Mouse (Mus musculus): ENCODE data around the gene Herpud2.
"Not testable (repeated sequence)": the region's sequence is repeated elsewhere in the genome, so short reads cannot be mapped to it uniquely, and the experiment has no call there.

Herpud2 gene

DNA sequence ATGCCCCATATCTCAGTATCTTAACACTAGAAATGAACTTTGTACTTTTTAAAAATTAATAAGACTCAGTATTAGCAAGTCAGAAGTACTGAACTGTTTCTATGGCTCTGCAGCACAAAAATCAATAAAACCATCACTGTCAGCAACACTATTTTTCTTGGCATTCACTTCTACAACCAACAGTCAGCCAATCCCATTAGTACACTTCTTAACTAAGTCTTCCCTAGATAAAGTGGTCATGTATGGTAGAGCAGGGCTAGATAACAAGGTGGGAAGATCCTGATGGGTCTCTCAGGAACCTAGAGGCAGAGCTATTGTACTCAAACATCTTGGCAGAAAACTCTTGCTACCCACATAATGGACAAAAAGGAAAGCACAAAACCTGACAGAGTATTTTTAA is 7.7 kb downstream of the Herpud2 start:
- no peak for DNase-seq (ENCODE audit: low spot score)

DNA sequence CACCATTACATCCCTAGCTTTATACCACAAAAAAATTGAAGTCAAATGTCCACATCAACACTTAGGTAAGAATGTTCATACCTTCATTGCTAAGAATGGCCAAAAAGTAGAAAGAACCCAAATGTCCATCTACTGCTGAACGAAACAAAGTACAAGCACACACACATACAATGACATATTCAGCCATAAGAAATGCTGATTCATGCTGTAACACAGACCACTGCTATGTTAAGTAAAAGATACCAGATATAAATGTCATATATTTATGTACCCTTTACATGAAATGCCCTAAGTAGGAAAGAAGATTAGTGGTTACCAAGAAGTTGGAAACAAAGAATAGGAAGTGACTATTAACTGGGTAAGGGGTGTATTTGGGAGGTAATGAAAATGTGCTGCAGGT is 8.6 kb downstream of the Herpud2 start:
- DNase-seq (ENCODE audit: low spot score), result no peak

DNA sequence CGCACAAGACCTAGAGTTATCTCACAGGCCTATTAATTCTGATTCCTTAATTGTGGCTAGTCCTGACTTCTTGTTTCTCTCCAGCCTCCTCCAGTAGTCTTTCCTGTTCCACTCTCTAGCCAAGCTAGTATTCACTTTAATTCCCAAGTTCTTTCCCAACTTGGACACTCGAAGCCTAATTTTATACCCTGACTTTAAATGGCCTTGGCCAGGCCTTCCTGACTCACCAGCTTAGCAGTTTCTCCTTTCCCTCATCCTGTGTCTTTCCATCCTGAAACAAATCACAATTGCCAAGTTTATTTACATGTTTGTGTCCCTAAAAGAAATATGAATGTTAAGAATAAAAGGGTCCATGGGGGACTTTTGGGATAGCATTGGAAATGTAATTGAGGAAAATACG is 9.6 kb downstream of the Herpud2 start:
- no peak for DNase-seq (ENCODE audit: low spot score)

DNA sequence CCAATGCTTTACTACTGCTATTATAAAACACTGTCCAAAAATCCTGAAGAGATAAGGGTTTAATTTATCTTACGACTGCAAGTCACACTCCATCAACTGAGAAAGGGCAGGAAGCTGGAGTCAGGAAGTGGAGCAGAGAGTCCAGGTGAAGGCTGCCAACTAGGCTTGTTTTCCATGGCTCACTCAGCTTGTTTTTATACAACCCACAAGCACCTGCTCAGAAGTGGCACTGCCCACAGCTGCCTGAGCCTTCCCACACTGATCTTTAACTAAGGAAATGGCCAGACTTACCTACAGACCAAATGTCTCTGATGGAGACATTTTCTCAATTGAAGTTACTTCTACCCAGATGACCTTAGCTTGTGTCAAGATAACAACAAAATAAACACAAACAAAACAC is 11.3 kb downstream of the Herpud2 start:
- DNase-seq (ENCODE audit: low spot score), result no peak

DNA sequence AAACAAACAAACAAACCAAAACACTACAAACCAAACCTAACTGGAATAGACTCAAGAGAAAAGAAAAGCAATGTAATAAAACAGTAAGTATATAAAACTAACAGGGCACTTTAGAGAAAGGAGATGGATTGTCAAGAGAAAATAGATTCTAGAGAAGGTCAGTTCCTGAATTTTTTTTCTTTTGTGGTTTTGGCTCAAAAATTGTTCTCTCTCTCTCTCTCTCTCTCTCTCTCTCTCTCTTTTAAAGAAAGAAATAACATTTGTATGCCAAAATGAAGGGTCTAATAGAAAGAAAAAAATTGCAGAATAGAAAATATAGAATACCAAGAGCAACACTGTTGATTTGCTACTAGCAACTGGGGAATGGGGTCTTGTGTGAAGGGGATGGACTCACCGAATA is 12.7 kb downstream of the Herpud2 start:
- no peak for DNase-seq (ENCODE audit: low spot score)

DNA sequence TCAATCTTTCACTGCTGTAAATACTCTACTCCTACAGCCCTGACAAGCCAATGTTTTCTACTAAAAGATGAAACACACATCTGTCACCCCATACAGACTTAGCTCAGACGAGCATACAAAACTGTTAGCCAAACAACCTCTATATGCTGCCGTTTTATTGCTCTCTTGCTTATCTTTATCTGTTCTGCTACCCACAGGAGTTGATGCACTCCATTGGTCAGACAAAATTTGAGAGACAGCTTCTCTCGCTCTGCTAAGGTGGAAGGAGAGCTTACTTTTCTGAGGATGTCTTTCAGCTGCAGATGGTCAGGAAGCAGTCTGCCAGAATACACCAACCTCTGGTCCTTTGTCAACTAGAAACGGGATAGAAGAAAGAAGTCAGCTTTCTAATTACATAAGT is 18.7 kb downstream of the Herpud2 start:
- DNase-seq (ENCODE audit: low spot score), result no peak

DNA sequence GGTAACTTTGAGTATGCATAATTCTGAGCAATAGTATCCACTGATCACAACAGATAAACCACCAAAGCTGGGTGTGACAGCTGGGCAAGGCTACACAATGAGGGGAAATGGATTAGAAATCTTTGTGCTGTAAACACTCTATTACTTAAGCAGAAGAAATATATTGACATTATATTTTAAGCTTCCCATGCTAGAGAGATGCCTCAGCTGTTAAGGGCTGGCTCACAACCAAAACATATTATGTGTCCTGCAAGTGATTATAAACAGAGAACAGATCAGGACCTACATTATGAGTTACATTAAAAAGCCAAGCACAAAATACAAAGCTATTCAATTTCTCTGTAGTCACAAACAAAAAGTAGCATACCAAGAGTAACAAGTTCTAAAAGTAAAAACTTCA is 19.4 kb downstream of the Herpud2 start:
- no peak for DNase-seq (ENCODE audit: low spot score)

DNA sequence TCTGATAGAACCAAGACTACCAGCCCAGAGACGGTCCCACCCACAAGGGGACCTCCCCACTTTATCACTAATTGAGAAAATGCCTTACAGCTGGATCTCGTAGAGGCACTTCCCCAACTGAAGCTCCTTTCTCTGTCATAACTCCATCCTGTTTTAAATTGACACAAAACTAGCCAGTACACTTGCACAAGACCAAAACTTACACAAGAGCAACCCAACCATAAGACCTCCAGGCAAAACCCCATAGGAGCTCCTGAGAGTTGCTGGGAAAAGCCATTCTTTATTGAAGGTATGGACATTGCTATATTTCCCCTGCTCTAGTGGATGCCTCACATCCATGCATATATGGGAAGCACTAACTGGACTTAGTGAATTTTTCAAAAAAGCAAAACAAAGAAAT is 27.6 kb downstream of the Herpud2 start:
- no peak for DNase-seq (ENCODE audit: low spot score)

DNA sequence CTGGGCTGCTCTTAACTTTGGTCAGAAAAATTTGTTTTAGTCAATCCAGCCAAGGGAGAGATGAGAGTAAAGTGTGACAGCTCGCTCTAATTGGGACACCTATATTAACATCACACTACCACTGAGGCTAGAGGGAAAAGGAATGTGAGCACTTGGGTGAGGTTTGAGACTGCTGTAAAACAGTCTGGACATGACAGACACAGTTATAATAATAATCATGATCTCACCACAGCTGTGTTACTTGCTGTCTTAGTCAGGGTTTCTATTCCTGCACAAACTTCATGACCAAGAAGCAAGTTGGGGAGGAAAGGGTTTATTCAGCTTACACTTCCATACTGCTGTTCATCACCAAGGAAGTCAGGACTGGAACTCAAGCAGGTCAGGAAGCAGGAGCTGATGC is 28.0 kb downstream of the Herpud2 start:
- DNase-seq (ENCODE audit: low spot score), result not testable (repeated sequence)

DNA sequence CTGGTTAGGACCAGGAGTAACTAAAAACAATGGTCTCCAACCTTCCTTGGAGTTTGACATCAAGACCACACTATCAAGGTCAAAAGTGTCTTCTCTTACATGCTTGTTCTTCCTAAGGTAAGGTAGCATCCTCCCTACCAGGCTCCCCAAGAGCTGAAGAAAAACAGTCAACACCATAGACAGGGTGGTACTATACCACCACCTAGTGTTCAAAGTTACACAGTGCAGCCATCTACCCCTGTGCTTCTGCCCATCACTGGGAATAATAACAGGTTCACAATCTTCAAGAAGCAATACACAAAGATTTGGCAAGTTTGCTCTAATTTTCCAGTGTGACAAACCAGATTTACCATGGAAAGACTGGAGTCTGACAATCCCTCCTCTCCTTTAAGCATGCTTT is 47.0 kb downstream of the Herpud2 start:
- DNase-seq (ENCODE audit: low spot score), result no peak

DNA sequence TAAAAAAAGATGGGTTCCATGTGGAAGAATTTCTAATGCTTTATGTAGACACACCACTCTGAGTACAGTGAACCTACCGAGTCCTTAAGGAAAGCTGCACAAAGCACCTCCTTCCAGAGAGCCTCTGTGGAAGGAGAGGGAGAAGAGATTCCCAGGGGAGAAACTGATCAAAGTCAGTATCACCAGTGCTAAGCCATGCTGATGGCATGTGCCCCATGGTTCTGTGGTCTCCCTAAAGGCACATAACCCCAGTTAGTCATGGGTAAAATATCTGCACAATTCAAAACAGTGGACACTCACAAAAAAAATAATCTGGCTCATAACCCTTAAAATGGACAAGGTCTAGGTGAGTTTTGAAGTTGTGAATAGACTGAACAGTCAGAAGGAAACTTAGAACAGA is 48.7 kb downstream of the Herpud2 start:
- no peak for DNase-seq (ENCODE audit: low spot score)

DNA sequence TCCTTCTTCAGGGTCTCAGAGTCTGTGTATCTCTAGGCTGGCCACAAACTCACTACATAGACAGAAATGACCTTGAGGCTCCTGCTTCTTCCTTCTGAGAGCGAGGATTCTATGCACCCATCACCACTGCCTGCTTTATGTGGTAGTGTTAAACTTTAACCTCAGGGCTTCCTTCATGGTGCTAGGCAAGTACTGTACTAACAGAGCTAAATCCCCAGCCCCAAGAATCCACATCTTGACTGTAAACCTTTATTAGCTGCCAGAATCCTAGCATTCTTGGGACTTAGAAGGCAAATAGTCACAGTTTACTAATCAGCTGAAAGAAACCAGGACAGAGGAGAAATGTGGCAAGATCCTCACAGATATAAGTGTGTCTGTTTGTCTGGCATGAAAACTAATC is 60.8 kb downstream of the Herpud2 start:
- no peak for DNase-seq (ENCODE audit: low spot score)

DNA sequence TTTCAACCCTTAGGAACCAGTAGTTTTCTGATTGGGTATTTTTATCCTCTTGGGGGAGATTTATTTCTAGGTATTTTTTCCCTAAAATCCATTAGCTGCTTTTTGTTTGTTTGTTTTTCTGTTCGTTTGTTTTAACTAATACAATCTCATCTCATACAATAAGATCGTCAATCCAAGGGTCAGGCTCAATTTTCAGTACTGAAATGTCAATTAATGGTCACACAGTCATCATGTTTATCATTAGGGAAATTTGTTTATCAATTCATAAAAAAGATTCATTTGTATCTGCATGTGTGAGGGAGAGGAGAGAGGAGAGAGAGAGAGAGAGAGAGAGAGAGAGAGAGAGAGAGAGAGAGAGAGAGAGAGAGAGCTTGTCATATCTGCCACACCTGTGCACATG is 62.5 kb downstream of the Herpud2 start, which contains the start of gene Gm10181:
Gm10181 (plus strand) TSS at position 301 of the 400 bp plus-strand sequence.
- DNase-seq (ENCODE audit: low spot score), result no peak

DNA sequence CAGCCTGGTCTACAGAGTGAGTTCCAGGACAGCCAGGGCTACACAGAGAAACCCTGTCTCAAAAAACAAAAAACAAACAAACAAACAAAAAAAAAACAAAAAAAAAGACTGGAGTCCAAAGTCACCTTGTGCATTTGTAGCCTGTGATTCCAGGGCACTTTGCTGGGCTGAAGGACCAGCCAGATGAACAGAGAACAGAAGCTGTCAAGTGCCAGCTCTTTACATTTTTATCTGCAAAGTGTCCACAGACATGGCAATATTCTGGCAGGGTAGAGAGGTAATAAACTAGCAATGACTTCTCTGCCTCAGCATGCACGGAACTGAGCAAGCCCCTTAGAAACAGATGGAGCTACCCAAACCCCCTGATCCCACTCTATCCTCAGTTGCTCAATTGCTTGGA is 75.1 kb downstream of the Herpud2 start:
- no peak for DNase-seq (ENCODE audit: low spot score)

DNA sequence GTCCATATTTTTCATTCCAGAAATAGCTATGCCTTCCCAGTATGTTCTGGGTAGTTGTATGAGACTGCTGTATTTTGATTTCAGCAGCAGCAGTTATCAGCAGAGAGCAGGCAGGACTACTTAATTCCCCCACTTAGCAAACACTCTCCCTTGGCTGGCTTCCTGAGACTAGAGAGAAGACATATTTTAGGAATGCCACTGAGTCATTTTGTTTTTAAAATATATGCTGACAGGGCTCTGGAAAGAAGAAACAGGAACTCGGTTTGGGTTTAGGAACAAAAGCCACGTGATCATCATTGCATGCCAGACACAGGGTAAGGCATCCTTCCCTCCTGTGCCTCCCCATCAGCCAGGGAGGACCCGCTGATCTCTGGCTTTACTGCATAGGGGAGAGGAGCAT is 75.6 kb downstream of the Herpud2 start:
- DNase-seq (ENCODE audit: low spot score), result no peak

DNA sequence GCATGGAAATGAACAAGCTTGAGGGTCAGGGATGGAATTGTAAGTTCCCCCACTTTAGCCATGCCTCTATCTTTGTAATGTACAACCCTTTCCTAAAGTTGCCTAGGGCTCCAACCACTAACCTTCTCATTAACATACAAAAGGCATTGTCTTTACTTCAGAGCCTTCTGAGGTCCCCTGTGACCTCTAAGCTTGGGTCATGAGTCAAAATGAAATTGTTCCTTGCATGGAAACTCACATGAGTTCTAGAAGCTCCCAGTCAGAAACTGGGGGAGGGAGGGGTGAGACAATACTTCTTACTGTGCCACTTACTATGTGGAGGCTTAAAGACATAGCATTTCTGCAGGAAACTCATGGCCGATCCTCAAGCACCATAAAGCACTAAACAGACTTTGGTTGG is 79.0 kb downstream of the Herpud2 start:
- DNase-seq (ENCODE audit: low spot score), result no peak

DNA sequence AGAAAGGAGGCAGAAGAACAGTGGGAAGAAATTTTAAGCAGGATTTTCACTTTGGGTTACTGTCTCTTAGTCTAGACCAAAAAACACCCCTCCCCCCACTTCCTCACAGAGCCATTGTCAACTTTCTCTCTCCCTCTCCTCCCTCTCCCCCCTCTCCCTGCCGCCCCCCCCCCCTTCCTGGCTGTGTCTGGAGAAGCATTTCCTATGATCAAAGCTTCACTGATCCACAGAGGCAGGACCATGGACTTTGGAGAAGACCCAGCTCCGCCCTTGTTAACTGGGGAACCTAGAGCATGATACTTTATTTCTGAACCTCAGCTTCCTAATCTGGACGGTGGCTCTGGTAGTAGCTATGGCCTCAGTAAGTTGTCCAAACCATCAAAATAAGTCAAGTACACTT is 92.9 kb downstream of the Herpud2 start:
- DNase-seq (ENCODE audit: low spot score), result no peak

All from spleen, adult 12 weeks (tissue).